Mouse (Mus musculus): ENCODE measurements around the gene Egfl7.

DNA sequence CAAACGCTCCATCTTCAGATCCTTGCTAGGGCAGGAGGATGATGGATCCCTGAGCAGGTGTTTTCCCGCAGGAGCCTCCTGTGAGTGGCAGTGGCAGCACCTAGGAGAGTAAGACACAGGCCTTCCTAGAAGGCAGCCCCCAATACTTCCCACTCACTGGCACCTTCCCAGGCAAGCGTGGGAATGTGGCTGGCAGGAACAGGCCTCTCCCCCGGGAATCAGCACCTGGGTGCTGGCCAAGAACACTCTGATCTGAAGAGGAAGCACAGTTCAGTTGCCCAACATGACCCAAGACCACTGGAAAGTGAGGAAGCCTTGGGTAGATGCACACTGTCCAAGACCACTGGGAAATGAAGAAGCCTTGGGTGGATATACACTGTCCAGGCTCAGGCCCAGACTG, 24.7 kb upstream of the Egfl7 start:
- no peak for TF ChIP-seq POLR2A (IDR thresholded peaks at IDR 0.05; ENCODE audit: control insufficient read depth, low read depth, low read length)
- TF ChIP-seq CTCF (IDR thresholded peaks at IDR 0.05; ENCODE audit: control insufficient read depth, insufficient read depth, insufficient replicate concordance, low read depth, low read length) = no peak
